Mouse (Mus musculus): ENCODE data around the gene Gmppb.
"Not testable (repeated sequence)": the region's sequence is repeated elsewhere in the genome, so short reads cannot be mapped to it uniquely, and the experiment has no call there.

The Gmppb gene

DNA sequence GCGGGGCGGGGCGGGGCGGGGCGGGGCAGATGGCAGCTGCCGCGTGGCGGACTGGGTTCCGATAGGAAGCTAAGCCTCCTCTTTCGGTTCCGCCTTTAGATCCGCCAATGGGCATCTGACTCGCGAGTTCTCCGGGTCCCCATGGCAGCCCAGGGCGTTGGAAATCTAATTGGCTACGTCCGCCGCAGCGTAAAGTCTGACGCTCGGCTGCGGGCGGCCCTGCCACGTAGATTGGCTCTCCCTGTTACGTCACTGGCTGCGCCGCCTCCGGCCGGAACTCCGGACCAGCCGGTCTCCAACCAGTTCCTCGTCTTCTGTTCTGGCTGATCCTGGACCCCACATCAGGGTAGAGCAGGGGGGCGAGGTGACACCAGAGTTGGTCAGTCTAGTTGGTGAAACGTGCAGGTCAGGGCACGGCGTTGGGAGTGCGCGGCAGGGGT, at the start of gene Gmppb:
Gene Gmppb (plus strand): TSS at position 227 of the 440 bp plus-strand sequence.
- peak; percentile 97 for DNase-seq (ENCODE audit: low spot score)

- DNase-seq (ENCODE audit: low spot score): peak; percentile 100
Measured at GRCm38 (mm10) chr9:108001922-108002770, 46.9 kb upstream of the Gmppb start, which contains the start of gene Ip6k1. TSS of gene Ip6k1 (plus strand) at chr9:108002501.

DNA sequence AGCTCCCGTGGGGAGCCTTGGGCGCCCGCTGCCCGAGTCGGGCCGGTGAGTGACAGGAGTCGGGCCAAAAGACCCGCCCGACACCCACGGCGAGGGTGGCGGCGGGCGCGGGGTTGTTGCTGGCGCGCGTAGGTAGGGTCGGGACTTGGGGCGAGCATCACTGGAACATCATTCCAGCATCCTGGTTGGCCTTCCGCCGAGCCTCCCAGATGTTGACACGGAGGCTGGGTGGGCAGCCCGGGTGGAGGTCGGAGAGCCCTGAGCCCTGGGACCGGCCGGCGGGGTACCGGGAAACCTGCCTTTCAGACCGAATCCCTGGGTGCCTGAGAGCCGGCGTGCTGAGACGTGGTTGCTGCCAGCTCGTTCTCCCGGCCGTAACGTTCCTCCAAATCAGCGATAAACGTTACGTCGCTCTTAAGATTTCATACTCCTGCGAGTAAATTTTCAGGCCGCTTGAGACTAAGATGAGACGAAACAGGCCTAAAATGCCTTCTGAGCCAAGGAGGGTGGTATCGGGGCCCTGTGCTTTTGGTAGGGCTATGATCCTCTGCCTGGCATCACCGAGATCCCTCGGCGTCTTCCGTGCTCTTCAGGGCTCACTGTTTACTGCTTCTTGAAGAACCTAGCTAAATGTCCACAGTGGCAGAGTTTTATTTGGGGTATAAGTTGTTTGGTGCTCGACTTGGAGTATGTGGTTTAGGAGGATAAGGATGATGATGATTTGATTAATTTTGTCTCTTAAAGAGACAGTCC, 46.1 kb upstream of the Gmppb start:
- DNase-seq (ENCODE audit: low spot score): no peak

- no peak for DNase-seq (ENCODE audit: low spot score)
Measured at GRCm38 (mm10) chr9:108003531-108003890, 45.5 kb upstream of the Gmppb start.

- no peak for DNase-seq (ENCODE audit: low spot score)
Measured at GRCm38 (mm10) chr9:108008041-108008440, 41.0 kb upstream of the Gmppb start.

DNA sequence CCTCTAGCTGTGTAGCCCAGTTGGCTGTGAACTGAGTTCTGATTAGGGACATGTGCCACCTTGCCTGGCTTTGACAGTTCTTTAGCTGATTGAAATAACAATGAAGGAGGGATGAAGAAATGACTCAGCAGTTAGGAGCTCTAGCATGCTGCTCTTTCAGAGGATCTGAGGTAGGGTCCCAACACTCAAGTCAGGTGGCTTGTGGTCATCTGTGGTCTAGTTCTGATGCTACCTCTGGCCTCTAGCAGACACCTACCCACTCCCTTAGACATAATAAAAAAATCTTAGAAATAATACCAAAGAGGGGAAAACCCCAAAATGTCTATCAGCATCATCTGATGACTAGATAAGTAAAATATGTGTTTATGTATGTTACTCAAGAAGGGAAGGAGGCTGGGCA, 38.7 kb upstream of the Gmppb start:
- DNase-seq (ENCODE audit: low spot score): no peak

- not testable (repeated sequence) for DNase-seq (ENCODE audit: low spot score)
Measured at GRCm38 (mm10) chr9:108013577-108013976, 35.5 kb upstream of the Gmppb start.

DNA sequence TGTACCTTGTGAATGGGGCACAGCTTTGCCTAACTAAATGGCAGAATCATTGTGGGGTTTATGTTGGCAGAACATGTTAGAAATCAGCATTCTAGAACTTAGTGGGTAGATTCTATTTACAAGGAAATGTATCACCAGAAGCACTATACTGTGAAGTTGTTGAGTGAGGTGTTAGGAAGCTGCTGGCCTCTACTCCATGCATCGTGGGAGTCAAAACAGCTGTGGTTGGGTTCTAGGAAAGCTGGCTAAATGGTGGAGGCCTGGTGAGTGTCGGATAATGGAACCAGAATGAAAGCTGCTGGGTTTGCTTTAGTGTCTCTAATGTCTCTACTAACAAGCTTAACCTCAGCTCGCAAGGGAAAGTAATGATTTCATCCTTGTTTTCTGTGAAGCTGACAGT, 31.9 kb upstream of the Gmppb start:
- no peak for DNase-seq (ENCODE audit: low spot score)

GRCm38 (mm10) chr9:108020741-108021140, 28.3 kb upstream of the Gmppb start:
- no peak for DNase-seq (ENCODE audit: low spot score)

DNA sequence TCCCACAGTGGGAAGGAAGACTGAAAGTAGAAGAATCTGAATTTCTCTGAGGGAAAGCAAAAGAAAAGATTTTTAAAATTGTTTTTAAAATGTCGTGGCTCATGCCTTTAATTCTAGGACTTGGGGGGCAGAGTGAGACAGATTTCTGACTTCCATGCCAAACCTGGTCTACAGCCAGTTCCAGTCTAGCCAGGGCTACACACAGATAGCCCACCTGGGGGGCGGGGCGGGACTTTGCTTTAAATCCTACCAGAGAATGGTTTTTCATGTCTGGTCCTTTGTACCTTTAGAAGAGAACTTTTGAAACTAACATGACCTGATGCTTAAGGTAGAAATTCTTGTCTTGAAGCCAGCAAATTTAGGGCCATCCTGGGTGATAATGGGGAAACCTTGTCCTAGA, 25.8 kb upstream of the Gmppb start:
- no peak for DNase-seq (ENCODE audit: low spot score)

DNA sequence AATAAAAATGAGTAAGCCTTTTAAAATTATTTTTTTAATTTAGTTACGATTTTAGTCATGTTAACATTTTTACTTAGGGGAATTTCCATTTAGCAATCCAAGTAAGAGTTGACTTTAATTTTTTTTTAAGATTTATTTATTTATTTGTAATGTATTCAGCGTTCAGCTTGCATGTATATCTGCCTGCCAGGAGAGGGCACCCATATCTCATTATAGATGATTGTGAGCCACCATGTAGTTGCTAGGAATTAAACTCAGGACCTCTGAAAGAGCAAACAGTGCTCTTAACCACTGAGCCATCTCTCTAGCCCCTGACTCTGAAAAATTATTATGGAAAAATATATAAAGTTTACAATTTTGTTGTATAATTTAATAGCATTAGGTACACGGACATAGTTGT, 22.5 kb upstream of the Gmppb start:
- DNase-seq (ENCODE audit: low spot score): no peak

DNA sequence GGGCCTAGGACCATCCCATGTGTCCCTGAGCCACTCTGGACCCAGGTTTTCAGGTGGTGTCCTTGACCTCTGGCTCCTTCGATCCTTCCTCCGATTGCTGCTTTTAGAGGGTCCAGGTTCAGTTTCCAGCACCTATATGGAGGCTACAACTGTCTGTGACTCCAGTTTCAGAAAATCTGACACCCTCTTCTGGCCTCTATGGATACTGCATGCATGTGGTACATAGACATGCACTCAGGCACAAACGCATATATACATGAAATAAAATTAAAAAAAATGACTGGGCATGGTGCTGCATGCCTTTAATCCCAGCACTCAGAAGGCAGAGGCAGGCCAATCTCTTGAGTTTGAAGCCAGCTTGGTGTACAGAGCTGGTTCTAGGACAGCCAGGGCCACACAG, 21.2 kb upstream of the Gmppb start:
- no peak for DNase-seq (ENCODE audit: low spot score)

GRCm38 (mm10) chr9:108032126-108032525, 16.9 kb upstream of the Gmppb start:
- DNase-seq (ENCODE audit: low spot score): no peak

- DNase-seq (ENCODE audit: low spot score): no peak
Measured at GRCm38 (mm10) chr9:108035331-108036156, 13.5 kb upstream of the Gmppb start.

DNA sequence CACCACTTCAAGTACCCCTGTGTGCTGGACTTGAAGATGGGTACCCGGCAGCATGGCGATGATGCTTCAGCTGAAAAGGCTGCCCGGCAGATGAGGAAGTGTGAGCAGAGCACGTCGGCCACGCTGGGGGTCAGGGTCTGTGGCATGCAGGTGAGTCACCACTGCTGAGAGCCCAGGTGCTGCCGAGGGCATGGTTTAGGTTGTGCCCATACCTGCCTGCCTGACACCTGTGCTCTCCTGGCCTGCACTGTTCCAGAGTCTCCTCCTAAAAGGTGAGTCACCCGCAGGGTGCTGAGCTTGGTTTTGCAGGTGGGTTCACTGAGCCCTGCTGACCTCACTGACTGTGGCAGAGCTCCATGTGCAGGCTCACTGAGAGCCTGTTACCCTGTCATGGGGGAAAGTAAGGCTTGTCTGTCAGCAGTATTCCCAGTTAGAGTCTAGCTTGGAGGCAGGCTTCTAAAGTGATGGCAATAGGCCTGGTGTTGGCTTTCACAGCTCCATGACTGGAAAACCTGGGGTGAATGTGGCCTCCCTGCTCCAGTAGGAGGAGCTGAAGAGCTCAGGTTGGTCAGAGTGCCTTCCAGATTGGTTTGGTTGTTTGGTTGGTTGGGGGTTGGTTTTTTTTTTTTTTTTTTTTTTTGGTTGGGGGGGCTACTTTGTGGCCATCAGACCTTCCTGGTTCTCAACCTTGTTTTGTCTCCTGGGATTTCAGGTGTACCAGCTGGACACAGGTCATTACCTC, 4.1 kb upstream of the Gmppb start:
- DNase-seq (ENCODE audit: low spot score): no peak

DNA sequence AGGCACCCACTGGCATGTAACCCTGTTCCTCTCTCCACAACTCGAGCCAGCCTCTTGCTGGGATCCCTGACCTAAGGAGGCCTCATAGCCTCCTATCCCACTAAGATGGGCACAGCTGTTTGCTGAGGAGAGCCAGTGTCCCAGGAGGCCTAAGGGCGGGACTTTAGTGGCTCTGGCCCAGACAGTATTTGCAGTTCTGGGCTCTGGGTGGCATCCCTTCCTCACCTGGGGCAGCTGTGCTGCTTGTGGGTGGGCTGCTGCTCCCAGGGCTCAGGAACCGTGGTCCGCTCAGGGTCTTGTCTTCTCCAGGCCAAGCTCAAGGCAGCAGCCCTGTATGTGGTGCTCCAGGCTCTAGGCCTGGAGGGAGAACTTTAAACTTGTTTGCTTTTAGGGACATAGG, 2.5 kb upstream of the Gmppb start:
- no peak for DNase-seq (ENCODE audit: low spot score)

- no peak for DNase-seq (ENCODE audit: low spot score)
Measured at GRCm38 (mm10) chr9:108047601-108048565, 1.2 kb upstream of the Gmppb start.

- DNase-seq (ENCODE audit: low spot score): no peak
Measured at GRCm38 (mm10) chr9:108048566-108048955, 481 bp upstream of the Gmppb start.

DNA sequence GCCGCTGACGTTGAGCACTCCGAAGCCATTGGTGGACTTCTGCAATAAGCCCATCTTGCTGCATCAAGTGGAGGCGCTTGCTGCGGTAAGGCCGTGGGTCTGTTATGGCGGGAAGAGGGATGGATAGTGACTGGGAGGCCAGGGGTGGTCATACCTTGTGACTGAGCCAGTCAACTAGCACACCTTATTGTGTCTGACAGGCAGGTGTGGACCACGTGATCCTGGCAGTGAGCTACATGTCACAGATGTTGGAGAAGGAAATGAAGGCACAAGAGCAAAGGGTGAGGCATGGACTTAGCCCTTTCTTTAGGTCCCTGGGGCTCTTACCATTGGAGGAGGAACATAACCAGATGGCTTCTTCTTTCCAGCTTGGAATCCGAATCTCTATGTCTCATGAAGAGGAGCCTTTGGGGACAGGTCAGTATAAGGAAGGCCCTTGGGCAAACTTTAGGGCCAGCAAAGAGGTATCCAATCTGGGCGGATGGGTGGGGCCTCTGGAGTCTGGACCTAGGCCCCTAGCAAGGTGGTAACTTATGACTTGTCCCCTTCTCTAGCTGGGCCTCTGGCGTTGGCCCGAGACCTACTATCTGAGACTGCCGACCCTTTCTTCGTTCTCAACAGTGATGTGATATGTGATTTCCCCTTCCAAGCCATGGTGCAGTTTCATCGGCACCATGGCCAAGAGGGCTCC, 664 bp downstream of the Gmppb start:
- DNase-seq (ENCODE audit: low spot score): no peak

All from layer of hippocampus, adult 11-12 months (tissue).